Mouse (Mus musculus): ENCODE data around the gene Specc1.

Gene Specc1

DNA sequence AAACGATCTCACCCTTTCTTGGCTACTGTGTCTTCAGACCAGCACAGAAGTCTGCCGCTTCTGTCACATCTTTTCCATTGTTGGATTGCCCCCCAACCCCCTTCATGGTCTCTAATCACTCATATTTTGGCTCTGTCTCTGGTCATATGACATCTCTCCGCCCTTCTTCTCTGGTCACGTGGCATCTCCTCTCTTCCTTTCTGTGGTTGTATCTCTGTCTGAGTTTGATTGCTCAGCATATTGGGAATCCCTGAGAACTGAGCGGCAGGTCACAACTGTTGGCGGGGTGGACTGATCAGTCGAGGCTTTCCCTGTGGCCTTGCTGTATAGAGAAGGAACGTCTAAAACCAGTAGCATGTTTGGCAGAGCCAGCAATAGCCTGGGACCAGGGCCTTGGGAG lies 10.5 kb downstream of the Specc1 start:
- DNase-seq (ENCODE audit: low read depth, low spot score) = no peak

DNA sequence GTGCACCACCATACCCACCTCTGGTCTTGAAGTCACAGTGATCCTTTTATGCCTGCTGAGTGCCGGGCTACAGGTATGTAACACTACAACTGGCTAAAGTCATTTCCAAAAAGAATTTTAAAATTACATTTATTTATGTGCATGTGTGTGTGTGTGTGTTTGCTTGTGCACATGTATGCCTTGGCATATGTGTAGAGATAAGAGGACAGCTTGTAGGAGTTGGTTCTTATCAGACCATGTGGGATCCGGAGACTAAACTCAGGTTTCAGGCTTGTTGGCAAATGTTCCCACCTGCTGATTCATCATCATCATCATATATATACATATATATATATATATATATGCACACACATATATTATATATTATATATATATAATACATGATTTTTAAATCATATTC lies 12.3 kb downstream of the Specc1 start:
- no peak for DNase-seq (ENCODE audit: low read depth, low spot score)

DNA sequence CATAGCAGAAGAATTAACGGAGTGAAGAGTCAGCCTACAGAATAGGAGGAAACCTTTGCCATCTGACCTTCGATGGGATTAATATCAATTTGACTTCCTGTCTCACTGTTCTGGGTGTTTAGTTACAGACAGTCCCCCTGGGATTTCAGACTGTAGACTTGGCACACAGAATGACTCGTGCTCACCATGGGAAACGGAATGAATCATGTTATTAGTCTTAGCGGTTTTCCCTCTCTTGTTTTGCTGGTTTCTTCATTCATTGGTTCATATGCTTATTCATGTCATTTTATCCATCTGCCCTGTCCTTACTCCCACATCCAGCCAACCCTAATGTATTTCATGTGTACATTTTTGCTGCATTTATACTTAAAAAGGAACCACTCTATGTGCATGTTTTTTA lies 14.3 kb downstream of the Specc1 start:
- DNase-seq (ENCODE audit: low read depth, low spot score) = no peak

DNA sequence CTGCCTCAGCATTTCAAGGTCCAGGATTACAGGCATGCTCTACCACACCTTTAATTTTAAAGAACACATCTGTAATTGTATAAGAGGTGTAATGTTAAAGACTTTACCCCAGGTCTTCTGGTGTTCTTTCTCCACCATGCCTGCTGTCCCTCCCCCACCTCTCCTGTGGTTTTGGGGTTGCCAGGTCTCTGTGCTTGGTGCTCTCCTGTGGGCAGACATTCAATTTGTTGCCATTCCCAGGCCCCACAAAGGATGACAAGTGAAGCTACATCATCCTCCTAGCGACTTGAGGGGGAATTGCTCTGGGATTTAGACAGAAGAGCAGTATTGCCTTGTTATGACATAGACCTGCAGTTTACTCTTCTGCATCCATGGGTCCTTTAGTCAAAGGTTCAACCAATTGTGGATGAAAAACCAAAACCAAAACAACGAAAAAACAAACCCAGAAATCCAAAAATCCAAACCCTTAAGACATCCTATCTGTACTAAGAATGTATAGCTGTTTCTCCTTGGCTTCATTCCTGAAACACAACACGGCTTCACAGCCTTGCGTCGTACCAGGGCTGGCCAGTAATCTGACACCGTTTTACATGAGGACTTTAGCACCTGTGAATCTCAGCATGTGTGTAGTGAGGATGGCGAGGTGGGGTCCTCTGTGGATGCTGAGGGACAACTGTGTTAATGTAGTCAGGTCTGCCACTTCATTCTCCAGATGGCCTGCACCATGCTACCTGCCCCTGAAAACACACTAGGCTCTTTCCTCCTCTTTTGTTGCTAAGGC lies 15.1 kb downstream of the Specc1 start:
- DNase-seq (ENCODE audit: low read depth, low spot score) = no peak

DNA sequence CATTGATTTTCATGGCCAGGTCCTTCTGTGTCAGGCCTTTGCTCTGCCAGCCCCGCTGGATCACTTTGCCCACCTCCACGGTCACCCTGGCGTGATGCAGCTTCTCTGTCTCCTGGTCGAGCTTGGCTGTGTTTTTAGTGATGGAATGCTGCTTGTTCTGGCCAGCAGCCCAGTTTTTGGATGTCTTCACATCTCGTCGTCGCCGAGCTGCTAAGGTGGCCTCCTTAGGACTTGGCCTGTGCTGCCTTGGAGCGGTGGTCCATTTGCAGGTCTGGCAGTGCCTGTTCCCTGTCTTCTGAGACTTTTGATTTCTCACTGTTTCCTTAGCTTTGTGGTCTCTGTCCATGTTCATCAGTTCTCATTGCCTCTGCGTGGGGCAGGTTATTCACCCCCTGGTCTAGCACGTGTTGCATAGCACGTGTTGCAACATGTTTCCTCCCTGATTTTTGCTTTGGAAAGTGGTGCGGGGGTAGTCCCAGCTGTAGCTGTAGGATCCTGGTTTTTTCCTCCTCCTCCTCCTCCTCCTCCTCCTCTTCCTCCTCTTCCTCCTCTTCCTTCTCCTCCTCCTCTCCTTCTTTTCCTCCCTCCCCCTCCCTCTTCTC lies 17.6 kb downstream of the Specc1 start:
- DNase-seq (ENCODE audit: low read depth, low spot score) = no peak

DNA sequence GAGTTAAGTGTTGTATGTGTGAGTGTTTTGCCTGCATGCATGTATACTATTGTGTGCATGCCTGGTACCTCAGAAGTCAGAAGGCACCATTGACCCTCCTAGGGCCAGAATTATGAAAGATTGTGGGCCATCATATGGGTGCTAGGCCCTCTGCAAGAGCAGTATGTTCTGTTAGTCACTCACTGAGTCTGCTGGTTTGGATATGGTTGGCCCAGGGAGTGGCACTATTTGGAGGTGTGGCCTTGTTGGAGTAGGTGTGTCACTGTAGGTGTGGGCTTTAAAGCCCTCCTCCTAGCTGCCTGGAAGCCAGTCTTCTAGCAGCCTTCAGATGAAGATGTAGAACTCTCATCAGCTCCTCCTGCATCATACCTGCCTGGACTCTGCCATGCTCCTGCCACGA lies 19.2 kb downstream of the Specc1 start:
- no peak for DNase-seq (ENCODE audit: low read depth, low spot score)

DNA sequence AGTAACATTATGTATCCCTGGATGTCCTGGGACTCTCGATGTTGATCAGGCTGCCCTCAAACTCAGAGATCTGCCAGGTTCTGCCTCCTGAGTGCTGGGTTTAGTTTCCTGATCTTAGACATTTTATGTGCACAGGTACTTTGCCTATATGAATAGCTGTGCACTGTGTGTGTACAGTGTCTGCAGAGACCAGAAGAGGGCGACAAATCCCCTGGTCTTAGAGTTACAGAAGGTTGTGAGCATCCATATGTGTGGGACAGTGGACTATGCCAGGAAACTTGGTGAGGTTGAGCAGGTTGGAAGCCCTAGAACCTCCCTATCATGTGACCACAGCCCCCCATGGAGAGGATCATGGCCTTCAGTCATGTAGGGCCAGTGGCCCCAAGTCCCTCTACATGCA lies 24.7 kb downstream of the Specc1 start:
- DNase-seq (ENCODE audit: low read depth, low spot score) = peak; percentile 54

DNA sequence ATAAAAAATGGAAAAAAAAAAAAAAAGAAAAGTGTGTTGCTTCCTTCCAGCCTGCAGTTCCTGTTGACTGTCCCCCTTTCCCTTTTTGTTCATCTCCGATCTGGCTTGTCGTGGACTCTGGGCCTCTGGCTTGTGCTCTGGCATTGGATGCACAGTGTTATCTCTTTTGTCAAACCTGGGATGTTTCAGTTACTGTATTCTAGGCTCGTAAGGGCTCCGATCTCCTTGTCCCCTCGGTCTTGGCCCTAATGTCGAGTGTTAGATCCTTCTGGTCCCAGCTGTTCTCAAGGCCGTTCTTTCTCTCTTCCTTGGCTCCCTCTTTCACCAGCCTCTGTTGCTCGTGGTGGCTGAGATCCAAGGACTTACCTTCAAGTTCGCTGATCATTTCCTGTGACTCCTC lies 26.3 kb downstream of the Specc1 start:
- no peak for DNase-seq (ENCODE audit: low read depth, low spot score)

DNA sequence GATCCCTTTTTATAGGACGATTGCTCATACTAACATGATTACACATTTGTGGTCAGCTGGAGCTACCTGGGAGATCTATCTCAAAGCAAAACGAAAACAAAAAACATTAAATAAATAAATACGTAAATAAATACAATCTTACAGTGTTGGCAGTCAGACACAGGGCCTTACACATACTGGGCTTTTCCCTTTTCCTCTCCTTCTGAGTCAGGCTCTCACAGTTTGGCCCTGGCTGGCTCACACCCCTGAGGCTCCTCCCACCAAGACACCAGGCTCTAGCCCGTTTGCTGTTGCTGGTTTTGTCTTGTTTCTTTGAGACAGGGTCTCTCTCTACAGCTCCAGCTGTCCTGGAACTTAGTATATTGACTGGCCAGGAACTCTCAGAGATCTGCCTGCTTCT lies 30.4 kb downstream of the Specc1 start:
- no peak for DNase-seq (ENCODE audit: low read depth, low spot score)

DNA sequence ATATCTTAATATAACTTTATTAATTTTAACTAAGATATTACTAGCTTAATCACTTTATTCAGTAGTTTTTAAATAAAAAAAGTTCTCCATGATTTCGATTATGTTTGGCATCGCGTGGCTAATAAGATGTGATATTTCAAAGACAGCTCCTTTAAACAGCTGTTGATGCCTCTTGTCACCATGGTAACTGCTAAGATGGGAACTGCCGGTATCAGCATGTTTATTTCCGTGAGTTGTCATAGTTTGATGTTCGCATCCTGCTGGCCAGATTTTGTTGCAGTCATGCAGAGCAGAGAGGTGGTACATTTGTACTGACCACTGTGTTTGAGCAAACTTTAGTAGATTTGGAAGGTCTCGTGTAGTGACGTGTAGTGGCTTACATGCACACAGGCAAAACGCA lies 33.1 kb downstream of the Specc1 start:
- DNase-seq (ENCODE audit: low read depth, low spot score) = no peak

DNA sequence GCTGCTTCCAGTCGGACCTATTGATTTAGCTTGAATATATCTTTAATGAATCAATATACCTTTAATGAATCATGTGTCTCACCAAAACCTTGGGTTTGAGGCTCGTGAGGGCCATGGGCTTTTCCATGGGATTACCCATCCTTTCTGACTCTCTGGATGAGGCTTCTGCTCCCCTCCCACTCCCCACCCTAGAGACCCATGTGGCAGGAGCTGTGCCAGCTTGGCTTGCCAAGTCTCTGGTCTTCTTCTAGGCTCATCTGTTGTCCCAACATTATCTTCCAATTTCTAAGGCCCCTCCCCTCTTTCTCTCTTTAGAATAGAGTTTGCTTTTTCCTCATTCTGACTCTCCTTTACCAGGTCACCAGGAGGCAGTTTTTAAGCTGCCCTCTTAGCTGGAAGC lies 35.0 kb downstream of the Specc1 start:
- no peak for DNase-seq (ENCODE audit: low read depth, low spot score)

DNA sequence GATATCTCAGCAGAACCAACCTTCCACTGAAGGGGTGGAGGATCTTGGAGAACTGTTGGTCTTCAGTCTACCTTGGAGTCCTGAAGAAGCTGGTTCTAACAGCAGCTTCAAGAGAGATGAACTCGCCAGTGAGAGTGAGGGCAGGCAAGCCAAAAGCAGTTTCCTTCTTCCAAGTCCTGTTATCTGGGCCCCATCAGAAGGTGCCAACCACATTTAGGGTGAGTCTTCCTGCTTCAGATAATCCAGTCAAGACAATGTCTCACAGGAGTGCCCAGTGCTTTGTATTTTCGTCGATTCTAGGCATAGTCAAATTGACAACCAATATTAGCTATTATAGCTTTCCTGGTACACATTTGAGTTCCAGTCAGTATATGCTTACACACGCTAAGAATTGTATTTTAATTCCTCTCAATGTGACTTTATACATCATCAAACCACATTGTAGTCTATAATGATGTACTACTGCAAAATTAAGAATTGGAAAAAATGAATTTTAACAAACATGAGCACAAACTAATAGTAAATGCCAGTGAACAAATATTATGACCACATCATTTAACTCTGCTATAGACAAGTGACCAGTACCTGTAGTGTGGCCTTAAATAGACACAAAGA lies 36.2 kb downstream of the Specc1 start:
- no peak for DNase-seq (ENCODE audit: low read depth, low spot score)

DNA sequence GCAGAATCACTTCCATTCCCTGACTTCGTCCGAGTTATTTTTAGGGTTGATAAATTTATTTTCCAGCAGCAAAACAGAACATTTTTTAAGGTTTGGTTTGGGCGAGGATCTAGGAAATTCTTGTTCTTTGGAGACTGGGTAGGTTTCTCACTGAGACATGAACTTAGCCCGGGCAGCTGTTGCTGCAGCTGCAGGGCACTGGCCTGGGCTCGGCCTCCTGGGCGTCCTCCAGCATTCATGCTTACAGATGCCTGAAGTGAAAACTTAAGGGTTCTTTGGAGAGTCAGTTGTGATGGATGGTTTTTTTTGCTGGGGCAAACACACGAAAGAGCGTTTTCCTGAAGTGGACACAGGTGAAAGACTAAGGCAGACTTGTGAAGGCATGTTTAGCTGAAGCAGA lies 42.9 kb downstream of the Specc1 start:
- no peak for DNase-seq (ENCODE audit: low read depth, low spot score)

DNA sequence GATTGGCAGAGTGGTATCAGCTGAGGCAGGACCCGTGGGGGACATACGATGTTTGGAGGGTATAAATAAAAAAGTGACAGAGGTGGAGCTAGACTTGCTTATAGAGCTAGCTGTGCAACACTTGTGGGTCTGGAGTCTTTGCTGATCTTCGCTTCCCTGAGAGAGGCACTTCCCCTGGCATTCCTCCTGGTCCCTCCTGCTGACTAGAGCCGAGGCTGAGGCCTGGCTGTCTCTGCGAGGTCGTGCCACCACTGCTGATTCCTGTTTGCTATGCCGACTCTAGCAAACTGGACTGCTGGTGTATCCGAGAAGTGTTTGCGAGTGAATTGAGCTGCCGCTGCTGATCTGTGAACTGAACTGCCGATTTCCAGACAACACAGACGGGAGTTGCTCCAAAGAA lies 43.5 kb downstream of the Specc1 start:
- no peak for DNase-seq (ENCODE audit: low read depth, low spot score)

DNA sequence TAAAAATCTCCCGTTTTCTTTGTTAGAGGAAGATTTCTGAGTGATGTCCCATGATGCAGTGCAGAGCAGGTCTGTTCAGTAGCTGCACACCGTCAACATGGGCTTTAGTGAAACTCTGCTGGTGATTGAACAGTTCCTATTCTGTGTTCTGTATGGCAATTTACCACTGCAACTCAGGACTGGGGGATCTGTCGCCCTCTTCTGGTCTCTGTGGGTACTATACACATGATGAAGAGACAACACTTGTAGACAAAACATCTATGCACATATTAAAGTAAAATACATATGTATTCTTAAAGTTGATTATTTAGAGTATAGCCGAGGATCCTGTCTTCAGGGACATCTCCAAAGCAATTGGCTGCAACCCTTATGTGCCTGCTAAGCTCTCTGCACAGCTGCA lies 45.4 kb downstream of the Specc1 start:
- DNase-seq (ENCODE audit: low read depth, low spot score) = peak; percentile 72

DNA sequence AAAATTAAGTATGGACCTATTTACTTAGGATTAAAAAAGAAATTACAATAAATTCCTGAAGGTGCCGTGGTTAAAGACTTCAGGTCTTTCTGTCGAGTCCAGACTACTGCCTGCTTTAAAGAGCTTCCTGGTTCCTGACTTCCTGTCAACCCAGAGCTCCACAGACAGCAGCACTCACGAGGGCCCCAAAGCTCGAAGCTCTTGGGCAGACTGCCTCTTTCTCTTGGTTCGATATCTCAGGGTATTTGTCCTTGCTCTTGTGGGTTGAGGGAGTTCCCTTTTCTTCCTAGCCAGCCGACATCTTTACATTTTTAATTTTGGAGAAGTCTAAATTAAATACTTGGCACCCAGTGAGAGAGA lies 48.3 kb downstream of the Specc1 start:
- DNase-seq (ENCODE audit: low read depth, low spot score) = no peak

DNA sequence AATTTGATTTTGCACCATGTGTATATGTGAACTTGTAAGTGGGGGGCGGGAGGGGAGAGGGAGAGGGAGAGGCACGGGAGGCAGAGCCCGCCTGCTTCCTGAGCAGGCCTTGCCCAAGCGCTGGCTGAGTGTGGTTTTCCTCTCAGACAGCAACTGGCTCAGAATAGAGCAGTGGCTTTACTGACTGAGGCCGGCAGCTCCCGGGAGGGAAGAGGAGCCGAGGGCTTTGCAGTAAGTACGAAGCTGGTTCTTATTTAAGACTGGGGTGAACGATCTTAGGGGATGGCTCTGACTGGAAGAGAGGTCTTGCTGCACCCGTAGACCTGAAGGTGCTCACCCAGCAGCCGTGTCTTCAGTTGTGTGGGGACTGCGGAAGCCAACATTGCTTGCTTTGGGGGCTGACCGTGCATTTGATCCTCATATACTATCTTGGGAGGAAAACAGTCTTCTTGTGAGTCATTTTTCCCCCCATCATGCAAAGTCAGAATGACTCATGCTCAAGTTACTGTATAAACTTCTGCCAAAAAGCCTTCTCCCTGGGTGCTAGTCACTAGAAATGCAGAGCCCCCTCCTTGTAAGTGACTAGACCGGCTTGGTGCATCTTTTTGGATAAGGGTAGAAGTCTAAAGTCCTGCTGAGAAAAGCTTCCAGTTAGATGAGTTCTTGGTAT lies 48.8 kb downstream of the Specc1 start:
- no peak for DNase-seq (ENCODE audit: low read depth, low spot score)

DNA sequence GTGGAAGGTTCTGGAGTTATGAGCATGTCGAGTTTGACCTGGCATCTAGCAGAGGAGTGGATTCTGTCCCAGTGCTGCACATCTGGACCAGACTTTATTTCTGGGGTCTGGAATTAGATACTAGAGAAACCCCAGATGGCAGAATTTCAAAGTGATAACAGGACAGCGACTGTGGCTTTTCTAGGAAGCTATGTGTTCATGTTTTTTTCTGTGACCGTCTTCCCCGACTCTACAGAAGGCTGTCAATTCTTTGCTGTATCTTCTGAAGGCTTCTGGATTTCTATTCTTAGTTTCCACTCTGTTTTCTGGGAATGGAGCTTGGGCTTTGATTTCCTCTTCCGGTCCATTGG lies 49.3 kb downstream of the Specc1 start:
- DNase-seq (ENCODE audit: low read depth, low spot score) = no peak

DNA sequence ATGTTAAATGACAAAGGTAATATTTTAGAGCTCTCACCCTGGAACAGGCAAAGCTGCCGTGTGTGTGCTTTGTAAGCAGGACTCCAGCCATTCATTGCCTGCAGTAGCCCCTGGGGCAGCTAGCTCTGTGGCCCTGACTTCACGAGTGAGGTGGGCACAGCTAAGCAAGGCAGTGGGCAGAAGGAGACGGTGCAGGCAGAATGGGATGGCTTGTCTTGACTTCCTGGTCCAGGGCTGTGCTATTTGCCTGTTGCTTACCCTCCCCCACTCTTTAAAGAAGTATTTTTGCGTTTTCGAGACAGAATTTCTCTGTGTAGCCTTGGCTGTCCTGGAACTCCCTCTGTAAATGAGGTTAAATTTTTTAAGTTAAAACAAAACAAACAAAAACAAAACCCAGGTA lies 50.1 kb downstream of the Specc1 start:
- no peak for DNase-seq (ENCODE audit: low read depth, low spot score)

DNA sequence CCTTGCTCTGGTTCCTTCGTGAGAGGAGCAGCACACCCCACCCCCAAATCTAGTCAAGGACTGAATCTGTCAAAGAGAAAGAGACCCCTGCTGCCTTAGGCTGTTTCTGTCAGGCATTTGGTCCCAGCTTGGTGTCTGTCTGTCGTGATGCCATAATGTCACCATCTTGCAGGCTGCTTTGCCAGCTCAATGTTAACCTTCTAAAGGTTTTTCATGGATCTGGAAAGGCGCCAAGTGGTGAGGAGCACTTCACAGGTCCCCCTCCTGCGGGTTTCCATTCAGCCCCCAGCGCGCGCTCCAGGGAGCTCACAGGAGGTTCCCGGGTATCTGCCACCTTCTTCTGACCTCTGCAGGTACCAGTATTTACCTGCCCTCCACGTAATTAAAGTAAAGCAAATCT lies 51.4 kb downstream of the Specc1 start:
- DNase-seq (ENCODE audit: low read depth, low spot score) = no peak

DNA sequence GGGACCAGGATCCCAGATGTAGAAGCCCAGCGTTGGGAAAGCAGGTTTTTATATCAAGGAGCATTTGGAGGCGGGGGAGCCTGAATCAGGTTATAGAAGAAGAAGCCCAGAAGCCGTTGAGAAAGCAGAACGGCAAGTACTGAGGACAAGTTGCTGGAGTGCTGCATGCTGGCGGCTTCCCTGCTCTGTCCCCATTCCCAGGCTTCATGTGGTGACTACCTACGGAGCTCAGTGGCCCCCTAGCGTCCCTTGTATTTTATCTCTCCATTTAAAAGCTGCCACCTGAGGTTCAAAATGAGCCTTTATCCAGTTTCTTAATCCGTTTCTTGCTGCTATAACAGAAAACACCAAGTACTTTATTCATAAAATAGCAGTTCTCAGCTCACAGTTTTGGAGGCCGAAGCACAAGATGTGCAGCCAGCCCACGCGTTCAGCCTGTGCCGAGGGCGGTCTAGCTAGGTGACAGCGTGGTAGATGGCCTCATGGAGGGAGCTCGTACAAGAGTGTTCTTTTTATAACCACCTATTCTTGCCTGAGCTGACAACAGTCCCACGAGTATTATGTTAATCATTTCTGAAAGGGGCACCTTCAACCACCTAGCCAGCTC lies 54.2 kb downstream of the Specc1 start:
- DNase-seq (ENCODE audit: low read depth, low spot score) = peak; percentile 32

DNA sequence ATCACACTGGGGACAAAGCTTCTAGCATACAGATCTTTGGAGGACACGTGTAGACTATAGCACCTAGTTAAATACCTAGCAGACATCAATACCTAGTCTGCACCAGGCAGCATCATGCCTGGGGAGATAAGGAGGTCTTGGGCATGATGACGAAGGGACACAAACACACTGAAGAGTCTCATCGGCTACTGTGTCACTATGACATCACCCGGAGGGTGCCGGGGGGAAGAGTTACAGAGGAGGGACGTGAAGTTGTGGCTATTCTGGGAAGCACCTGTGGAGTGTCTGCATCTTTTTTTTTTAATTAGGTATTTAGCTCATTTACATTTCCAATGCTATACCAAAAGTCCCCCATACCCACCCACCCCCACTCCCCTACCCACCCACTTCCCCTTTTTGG lies 55.5 kb downstream of the Specc1 start:
- DNase-seq (ENCODE audit: low read depth, low spot score) = no peak

DNA sequence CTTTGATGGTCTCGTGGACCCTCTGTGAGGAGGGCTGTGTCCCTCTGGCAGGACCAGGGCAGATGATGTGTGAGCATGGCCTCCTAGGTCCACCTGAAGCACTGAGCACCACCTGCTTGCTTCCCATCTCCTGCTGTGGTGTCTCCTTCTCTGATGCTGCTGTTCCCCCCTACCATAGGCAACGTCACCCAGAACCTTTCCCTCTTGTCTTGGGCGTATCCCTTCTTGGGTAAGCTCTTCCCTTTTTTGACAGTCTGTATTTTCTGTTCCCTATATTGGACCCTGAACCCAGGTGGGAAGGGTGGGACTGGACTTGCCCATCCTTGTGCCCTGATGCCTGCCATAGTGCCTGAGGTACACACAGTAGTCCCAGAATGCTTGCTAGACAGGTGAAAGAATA lies 56.9 kb downstream of the Specc1 start:
- no peak for DNase-seq (ENCODE audit: low read depth, low spot score)

Data from ES-CJ7 (cell line).